Mouse (Mus musculus) intestine, postnatal 0 days (tissue): ENCODE data around the gene Dnase2b. TPM values are rescaled to one million over a fixed set of nuclear protein-coding genes. Genes with fewer than 3 reads are reported as not detected.

Experiments
- ATAC-seq: fragments of 200-750 bp; cut with Nextera tagmentation; 2 replicates; pipeline ENCODE4 v1.8.0; 2017; ENCODE audit warnings: mild to moderate bottlenecking, moderate TSS enrichment, moderate library complexity
- H3K27ac ChIP-seq: fragments of 300-500 bp; sonication (generic); 2 replicates; pipeline ENCODE4 v1.5.1; 2014; ENCODE audit warnings: mild to moderate bottlenecking, low read depth, low read length, moderate library complexity
- H3K27me3 ChIP-seq: fragments of 300-500 bp; sonication (generic); replicated peaks from 2 replicates; pipeline ENCODE4 v1.6.1; 2014; ENCODE audit warnings: low read length, mixed read lengths; ENCODE audit not compliant: control insufficient read depth, insufficient read depth
- H3K36me3 ChIP-seq: fragments of 300-500 bp; sonication (generic); 2 replicates; pipeline ENCODE4 v1.6.1; 2014; ENCODE audit warnings: mild to moderate bottlenecking, moderate library complexity; ENCODE audit not compliant: control insufficient read depth, insufficient read depth
- H3K4me1 ChIP-seq: fragments of 300-500 bp; sonication (generic); replicated peaks from 2 replicates; pipeline ENCODE4 v1.6.1; 2014; ENCODE audit warnings: antibody characterized with exemption, low read length, mixed read lengths; ENCODE audit not compliant: control insufficient read depth, insufficient read depth
- H3K4me2 ChIP-seq: fragments of 300-500 bp; sonication (generic); replicated peaks from 2 replicates; pipeline ENCODE4 v1.6.1; 2014; ENCODE audit warnings: low read depth, mild to moderate bottlenecking, moderate library complexity
- H3K4me3 ChIP-seq: fragments of 300-500 bp; sonication (generic); 2 replicates; pipeline ENCODE4 v1.5.1; 2014; ENCODE audit warnings: low read depth, low read length
- H3K9ac ChIP-seq: fragments of 300-500 bp; sonication (generic); 2 replicates; pipeline ENCODE4 v1.6.1; 2014; ENCODE audit warnings: mild to moderate bottlenecking, low read depth, low read length
- H3K9me3 ChIP-seq: fragments of 300-500 bp; sonication (generic); 2 replicates; pipeline ENCODE4 v1.6.1; 2016; ENCODE audit warnings: mixed run types; ENCODE audit not compliant: control insufficient read depth
- CTCF ChIP-seq: sonication (generic); IDR thresholded peaks from 2 replicates; pipeline ENCODE4 v1.5.1; 2016; ENCODE audit warnings: low read depth, mild to moderate bottlenecking, control low read depth, antibody characterized with exemption, moderate library complexity
- WGBS: fragments of 180-500 bp; shearing (Covaris S2); extraction: QIAGEN DNeasy Blood & Tissue Kit; methylation state at CpG from one replicate; pipeline ENCODE4 v1.1.7; 2014; 5-methylcytosine and 5-hydroxymethylcytosine counted together
- polyA plus RNA-seq: library from polyadenylated mRNA; unstranded; fragments of >200 nt; fragmentation: Nextera tagmentation; extraction: Ambion mirVana; gene quantifications from 2 replicates; pipeline ENCODE4 v1.2.1, GENCODE M21; 2015

Gene Dnase2b
- polyA plus RNA-seq = not detected in 2 replicates

GRCm38 (mm10) chr3:146615496-146615895, at the start of gene Dnase2b:
Gene Dnase2b, minus strand, starts transcription at chr3:146615596.
- no peak for TF ChIP-seq CTCF

GRCm38 (mm10) chr3:146661907-146662306, 46.5 kb upstream of the Dnase2b start:
- no peak for ATAC-seq
- Histone ChIP-seq H3K9me3 (no peaks in the 10 kb centered on the region), H3K9ac (no peak overlapping the region), H3K4me1 (no peaks in the 10 kb centered on the region), H3K4me3 (no peak overlapping the region), H3K27me3 (no peaks in the 10 kb centered on the region), H3K27ac (no peak overlapping the region), H3K4me2 (no peak overlapping the region), H3K36me3 (no peaks in the 10 kb centered on the region)
- no peak for TF ChIP-seq CTCF
- WGBS = 72% methylated on average over 7 of the region's 7 CpGs

More at GRCm38 (mm10) chr3:146615496-146615895, at the start of gene Dnase2b:
- no peak within 1 kb of the TSS for H3K9ac ChIP-seq
- H3K27ac ChIP-seq = no peak within 1 kb of the TSS
- WGBS = 91% methylated on average over 4 of the region's 4 CpGs
- no peak within 1 kb of the TSS for H3K4me3 ChIP-seq
- no peaks in the 10 kb centered on the region for H3K36me3 ChIP-seq
- no peaks in the 10 kb centered on the region for H3K4me1 ChIP-seq
- no peaks in the 10 kb centered on the region for H3K9me3 ChIP-seq
- no peak for ATAC-seq
- H3K4me2 ChIP-seq = no peak within 1 kb of the TSS
- no peaks in the 10 kb centered on the region for H3K27me3 ChIP-seq

GRCm38 (mm10) chr3:146661001-146661400, 45.6 kb upstream of the Dnase2b start:
- no peak overlapping the region for H3K4me2 ChIP-seq
- ATAC-seq = no peak
- no peaks in the 10 kb centered on the region for H3K36me3 ChIP-seq
- no peaks in the 10 kb centered on the region for H3K9me3 ChIP-seq
- no peak overlapping the region for H3K9ac ChIP-seq
- WGBS = 65% methylated on average over 6 of the region's 6 CpGs
- no peaks in the 10 kb centered on the region for H3K27me3 ChIP-seq
- H3K4me3 ChIP-seq = no peak overlapping the region
- no peak for TF ChIP-seq CTCF
- H3K27ac ChIP-seq = no peak overlapping the region
- H3K4me1 ChIP-seq = no peaks in the 10 kb centered on the region

- no peaks in the 10 kb centered on the region for H3K9me3 ChIP-seq
- H3K36me3 ChIP-seq = no peaks in the 10 kb centered on the region
- no peak overlapping the region for H3K4me3 ChIP-seq
- no peak for TF ChIP-seq CTCF
- H3K4me1 ChIP-seq = no peaks in the 10 kb centered on the region
- no peak overlapping the region for H3K27ac ChIP-seq
- no peak overlapping the region for H3K9ac ChIP-seq
- no peaks in the 10 kb centered on the region for H3K27me3 ChIP-seq
- 93% methylated on average over 5 of the region's 5 CpGs for WGBS
- ATAC-seq = no peak
- no peak overlapping the region for H3K4me2 ChIP-seq
Measured at GRCm38 (mm10) chr3:146659321-146659720, 43.9 kb upstream of the Dnase2b start.

- H3K9me3 ChIP-seq = no peaks in the 10 kb centered on the region
- ATAC-seq = no peak
- H3K36me3 ChIP-seq = no peaks in the 10 kb centered on the region
- no peak for TF ChIP-seq CTCF
- H3K4me2 ChIP-seq = no peak overlapping the region
- no peaks in the 10 kb centered on the region for H3K4me1 ChIP-seq
- H3K4me3 ChIP-seq = no peak overlapping the region
- H3K27me3 ChIP-seq = no peaks in the 10 kb centered on the region
- 94% methylated on average over 1 of the region's 1 CpGs for WGBS
- no peak overlapping the region for H3K9ac ChIP-seq
- no peak overlapping the region for H3K27ac ChIP-seq
Measured at GRCm38 (mm10) chr3:146658061-146658639, 42.8 kb upstream of the Dnase2b start.

GRCm38 (mm10) chr3:146657433-146657832, 42.0 kb upstream of the Dnase2b start:
- ATAC-seq = no peak
- no peak for TF ChIP-seq CTCF
- no peak overlapping the region for H3K4me3 ChIP-seq
- WGBS = 81% methylated on average over 5 of the region's 5 CpGs
- H3K27ac ChIP-seq = no peak overlapping the region
- no peaks in the 10 kb centered on the region for H3K9me3 ChIP-seq
- no peak overlapping the region for H3K4me2 ChIP-seq
- no peaks in the 10 kb centered on the region for H3K36me3 ChIP-seq
- no peak overlapping the region for H3K9ac ChIP-seq
- no peaks in the 10 kb centered on the region for H3K4me1 ChIP-seq
- no peaks in the 10 kb centered on the region for H3K27me3 ChIP-seq
